Mouse (Mus musculus) embryo, embryonic 11.5 days (tissue): ENCODE measurements around the gene Peli1.

ENCODE experiments used
- DNase-seq: peaks from one replicate; pipeline ENCODE4 v3.0.0-alpha.2; 2012; ENCODE audit warnings: low read depth, low spot score

Peli1 gene

DNA sequence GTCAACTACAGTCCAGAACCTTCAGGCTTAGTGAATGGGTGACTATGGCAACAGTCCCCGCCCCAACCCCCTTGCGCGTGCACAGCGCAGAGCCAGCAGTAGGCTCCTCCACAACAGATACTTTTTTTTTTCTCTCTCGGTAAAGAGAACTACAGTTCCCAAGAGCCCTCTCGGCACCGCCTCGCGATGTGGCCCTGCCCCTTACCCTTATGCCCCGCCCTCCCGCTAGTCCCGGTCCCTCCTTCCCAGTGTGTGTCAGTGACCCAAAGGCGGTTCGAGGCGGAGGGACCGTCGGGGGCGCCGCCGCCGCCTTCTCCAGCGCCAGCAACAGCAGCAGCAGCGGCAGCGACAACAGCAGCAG lies at the start of gene Peli1:
Gene Peli1 (plus strand): TSS at position 225 of the 361 bp plus-strand sequence.
- DNase-seq: peak; percentile 94

DNA sequence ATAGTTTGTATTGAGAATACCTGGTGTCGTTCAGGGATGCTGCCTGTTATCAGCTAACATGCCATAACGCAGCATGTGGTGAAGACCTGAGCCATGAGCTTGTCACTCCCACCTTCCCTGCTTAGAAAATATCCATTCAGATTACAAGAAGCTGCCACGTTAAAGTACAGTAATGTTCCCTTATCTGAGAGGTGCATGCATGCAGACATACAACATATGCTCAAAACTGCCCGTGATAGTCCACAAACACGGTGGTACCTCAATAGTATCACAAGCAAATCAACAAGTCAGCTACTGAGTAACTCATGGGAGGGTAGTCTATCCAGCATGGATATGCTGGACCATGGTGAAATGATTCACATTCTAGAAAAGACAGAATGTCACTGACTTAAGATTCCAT lies 48.5 kb upstream of the Peli1 start:
- no peak for DNase-seq

DNA sequence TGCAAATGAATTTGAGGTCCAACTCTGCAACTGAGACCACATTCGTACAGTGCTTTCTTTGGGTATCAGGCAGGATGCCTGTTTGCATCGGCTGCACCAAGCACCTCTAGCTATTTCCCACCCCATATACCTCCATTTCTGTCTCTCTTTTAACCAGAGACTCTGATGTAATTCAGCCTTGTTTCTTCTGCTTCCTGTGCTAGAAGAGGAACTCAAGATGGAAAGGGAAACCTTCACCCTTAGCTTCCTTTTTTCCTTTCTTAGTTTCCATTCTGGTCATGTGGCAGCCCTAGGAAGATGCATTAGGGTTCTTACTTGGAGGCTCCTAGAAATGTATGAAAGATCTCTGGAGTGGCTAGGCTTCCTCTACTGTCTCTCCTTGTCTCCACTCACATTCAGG lies 44.9 kb upstream of the Peli1 start:
- DNase-seq: no peak

DNA sequence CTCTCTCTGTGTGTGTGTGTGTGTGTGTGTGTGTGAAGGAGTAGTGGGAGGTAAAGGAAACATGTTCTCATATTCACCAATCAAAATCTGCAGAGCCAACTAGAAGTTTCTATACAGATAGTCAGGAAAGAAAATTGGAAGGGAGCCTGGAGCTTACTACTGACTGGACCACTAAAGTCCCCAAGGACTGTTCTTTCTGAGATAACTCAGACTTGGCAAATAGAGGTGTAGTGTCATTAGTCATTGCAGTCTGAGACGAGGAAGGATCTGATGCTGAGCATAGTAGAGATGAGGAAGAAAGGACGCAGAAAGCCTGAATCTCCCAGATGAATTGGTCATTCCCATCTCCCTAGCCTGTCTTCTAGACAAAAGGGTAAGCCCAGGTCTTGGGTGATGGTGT lies 43.2 kb upstream of the Peli1 start:
- no peak for DNase-seq

DNA sequence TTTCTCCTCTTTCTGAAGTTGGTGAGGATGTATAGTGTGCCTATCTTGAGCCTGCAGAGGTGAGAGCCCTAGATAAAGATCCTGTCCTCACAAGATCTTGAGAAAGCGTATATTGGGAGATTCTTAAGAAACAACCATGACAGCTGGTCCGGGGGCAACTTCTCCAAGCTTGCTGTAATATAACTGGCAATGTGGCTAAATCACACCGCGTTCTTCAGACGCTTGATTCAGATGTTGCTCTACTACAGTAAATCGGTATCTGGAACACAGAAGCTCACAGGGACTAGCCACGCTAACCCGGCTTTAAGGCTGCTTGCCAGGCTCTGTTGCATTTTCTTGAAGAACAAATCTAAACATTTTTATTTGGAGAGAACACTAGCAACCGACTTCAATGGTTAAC lies 39.4 kb upstream of the Peli1 start:
- DNase-seq: no peak

DNA sequence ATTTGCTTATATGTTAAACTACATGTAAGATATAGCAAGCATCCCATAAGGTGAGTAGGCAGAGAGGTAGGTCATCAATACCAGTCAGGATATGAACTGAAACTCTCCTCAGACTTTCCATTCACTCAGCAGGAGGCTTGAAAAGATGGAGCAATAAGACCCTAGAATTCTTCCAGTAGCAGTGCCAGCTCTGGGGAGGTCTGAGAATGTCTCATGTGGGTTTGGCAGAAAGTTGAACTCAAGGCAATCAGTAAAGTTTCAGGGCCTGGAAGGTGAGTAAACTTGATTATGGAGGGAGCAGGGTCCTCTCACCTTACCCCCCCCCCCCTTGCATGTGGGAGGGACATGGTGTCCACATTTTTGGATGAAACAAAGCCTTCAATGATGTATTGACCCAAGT lies 36.5 kb upstream of the Peli1 start:
- no peak for DNase-seq

DNA sequence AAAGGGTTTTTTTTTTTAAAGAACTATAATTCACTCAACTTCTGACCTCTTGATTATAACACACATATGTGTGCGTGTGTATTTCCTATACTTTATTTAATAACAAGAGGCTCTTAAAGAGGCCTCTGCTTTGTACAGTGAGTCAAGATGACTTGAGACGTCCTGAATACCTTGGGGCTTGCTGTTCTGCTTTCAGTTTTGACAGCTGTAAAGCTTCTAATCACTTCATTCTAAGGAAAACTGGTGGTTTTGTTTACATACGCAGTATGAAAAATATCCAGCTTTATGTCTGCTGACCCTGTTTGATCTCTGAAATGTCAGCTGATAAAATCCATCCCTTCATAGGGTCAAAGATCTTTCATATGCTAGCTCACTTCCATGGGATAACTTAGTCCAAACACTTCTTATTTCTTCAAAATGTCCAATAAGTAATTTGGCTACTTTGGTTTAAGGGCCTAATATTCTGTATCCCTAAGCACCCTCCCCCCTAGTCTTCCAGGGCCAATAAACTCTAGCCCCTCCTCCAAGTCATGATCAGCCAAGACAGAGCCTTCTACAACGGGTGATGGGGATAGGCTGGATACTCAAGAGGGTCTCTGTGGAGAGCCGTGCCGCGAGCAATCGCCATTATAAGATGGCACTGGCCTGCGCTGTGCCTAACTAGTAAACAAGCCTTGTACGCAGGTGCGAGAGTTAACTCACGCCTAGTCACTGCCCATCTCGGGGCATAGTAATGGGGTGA lies 34.8 kb upstream of the Peli1 start:
- DNase-seq: no peak

DNA sequence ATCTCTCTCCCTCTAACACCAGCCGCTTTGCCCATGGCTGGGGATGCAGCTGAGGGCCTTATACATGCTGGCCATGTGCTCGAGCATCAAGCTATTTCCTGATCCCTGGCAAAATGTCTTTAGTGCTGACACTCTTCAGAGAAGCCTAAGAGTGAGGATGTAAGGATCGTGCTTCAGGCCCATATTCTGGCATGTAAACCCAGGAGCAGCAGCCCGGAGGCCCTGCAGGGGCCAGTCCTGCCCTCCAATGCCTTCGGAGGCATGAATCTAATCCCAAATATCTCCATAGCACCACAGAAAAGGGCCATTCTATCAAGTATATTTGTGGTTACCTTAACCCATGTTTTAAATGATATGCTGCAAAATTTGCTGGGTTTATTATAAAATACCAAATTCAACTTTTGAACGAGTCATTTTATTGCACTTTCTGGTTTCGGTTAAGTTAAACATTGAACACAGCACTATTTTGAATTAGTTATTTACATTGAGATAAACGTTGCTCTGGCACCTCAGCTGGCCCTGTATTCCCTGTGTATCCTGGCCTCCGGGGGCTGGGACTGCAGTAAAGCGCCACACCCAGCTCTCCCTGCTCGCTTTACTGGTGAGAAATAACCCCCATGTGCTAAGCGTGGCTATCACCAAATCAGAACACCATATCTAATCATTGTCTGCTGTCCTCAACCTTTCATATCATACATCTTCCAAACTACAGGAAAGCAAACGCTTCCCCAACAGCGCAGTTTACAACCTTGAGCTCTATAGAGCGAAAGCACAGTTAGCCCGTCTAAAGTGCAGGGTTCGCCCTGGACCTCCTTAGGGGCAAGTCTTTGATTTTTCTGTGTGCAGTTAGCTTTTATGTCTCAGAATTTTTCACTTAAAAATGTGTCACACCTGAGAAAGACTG lies 33.3 kb upstream of the Peli1 start:
- DNase-seq: no peak

DNA sequence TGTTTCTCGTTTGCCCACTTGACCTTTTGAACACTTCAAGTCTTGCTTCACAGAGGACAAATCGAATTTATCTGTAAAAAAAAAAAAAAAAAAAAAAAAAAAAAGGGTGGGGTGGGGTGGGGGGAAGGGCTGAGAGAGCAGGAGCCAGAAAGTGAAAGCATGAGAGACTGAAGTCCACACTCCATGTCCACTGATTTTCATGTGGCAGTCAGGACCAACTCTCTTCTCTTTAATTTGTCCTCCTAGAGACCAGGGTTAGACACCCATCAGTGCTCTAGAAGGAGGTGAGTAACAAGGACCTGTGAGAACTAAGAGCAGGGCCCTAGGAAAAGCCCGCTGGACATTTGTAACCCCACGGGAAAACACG lies 32.7 kb upstream of the Peli1 start:
- no peak for DNase-seq

DNA sequence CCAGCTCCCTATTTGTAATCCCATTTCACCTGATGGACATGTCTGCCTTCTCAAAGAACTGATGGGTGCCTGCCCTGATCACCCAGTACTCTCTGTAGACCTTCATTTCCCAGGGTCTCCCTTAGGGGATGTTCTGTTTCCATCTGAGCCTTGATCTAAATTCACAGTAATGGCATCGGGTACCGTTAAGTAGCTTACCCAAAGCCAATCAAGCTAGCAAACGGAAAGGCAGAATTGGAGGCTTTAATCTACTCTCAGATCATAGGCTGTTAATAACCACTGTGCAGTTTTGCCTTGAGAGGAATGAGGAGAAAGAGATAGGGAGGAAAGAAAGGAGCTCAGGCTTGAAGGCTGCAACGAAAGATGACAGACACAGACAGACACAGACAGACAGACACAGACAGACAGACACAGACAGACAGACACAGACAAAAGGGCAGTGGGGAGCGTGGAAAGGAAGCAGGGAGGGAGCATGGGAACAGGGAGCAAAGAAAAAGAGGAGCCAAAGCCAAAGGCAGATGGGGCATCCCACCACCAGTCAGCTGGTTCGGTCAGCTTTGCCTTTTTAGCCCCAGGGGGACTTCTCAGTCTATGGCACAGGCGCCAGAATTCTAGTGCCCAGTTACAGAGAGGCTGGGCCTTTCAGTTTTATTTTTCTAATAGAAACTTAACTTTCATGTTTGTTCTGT lies 30.6 kb upstream of the Peli1 start:
- no peak for DNase-seq

DNA sequence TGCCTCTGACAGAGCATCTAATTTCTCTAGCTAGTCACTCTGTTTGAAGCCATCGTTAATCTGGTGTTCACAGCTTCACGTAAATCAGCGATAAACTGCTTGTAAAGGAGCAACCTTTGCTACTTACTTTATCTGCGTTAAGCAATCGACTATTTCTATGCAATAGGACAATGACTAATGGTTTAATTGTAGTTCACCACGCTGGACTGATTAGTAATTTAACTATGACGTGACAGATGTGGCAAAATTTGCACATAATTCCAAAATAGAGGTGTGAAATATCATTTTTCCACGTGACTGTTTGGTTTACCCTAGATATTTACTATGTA lies 30.1 kb upstream of the Peli1 start:
- DNase-seq: no peak

DNA sequence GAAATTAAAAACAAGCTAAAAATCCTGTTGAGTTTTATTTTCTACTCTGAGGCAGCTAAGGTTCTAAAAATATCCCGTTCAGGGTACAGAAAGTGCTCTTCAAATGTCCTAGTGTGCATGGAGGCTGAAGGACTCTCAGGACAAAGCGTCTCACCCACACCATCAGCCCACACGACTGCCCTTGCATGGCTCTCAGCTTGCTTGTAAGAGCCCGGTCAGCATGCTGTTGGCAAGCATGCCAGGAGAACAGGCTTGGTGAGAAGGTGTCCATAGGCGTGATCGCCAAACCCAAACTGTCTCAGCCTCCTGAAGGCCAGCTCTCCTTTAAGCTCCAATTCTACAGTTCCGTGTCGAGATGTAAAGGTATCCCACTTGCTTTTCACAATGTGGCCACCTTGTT lies 29.7 kb upstream of the Peli1 start:
- DNase-seq: no peak

DNA sequence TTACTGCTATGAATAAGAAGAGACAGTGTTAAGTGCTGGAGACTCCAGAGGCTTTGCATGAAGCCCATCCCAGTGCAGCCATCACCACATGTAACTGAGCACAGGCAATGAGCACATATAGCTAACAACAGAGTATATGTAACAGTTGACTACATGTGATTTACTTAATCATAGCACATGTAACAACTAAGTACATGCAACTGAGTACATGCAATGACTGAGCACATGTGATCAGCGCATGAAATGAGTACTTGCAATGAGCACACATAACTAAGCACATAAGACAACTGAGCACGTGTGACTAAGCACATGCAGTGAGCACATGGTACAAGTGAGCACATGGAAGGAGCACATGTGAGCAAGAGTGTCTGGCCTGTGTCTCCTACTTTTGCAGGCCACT lies 29.0 kb upstream of the Peli1 start:
- no peak for DNase-seq

DNA sequence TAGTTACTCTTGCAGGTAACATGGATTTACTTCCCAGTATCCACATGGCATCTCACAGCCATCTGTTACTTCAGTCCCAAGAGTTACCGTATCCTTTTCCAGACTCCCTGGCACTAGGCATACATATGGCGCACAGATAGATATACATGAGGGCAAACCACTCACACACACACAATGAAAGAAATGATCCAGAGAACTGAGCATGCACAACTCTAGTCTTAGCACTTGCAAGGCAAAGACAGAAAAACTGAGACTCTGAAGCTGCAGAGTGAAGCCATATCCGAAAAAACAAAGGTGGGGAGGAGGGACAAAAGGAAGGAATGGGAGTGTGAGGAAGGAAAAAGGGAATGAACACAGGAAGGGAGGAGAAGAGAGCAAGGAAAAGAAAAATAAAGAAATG lies 27.8 kb upstream of the Peli1 start:
- DNase-seq: no peak

DNA sequence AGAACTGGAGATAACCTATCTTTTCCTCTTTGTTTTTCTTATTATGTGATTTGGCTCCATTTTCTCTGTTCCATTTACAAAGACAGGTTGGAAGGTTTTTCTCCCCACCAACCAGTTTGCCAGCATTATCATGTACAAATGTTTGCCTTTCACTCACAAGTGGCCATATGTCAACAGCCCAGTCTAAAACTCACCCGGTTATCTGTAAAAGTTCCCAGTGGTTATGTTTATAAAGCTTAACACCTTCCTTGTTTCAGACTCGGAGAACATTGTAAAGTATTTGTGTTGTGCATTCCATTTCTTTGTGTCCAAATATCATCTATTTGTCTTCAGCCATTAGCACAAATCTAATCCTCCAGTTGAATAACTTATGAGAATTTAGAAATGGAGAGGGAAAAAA lies 11.7 kb upstream of the Peli1 start:
- DNase-seq: no peak

DNA sequence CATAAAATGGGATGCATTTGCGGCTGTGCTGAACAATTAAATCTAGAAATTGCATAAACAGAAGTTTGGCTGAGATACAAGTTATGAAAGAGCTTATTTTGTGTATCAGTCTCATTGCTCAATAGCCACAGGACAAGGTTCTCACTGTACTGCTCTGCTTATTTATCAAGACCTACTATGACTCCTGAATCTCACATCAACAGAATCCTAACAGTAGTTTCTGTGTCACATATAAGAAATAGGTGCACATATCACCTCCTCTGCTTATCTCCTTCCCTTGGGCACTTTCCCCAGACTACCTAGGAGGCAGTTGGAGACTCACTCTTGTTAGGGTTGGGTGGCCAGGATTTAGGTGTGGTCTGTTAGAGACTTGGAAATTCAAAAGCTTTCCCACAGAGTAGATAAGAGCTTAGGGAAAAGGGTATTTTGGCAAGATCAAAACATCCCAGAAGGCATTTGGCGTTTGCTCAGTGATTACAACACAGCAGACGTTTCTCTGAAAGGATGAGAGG lies 11.2 kb upstream of the Peli1 start:
- DNase-seq: no peak

DNA sequence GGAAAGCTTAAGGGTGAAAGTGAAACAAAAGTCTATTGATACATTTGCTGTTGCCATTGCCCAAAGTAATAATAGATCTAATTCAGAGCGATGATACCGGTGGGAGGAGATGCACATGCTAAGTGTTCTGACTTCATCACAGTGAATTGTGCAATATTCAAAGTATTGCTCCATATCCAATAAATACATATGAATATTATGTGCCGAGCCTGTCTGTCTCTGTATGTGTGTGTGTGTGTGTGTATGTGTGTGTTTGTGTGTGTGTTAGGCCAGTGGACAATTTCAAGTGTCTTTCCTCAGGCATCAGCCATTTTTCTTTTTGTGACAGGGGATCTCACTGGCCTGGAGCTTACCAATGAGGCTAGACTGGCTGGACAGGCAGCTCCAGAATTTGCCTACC lies 9.9 kb upstream of the Peli1 start:
- DNase-seq: no peak

DNA sequence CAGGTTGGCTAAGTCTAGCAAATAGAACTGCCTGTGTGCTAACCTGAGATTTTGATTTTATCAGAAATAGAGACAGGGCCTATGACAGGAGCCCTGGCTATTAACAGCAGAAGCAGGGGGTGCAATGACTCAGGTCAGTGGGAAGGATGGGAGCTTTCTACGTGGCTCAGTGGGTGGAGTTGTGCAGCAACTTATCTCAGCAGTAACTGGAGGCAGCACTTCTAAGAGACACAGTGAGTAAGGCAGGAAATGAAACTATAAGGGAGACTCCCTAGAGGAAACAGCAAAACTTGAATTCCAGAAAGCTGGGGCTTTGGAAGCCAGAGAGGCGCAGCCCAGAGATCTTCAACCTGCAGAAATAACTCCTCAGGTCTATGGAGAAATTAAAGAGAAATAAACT lies 8.4 kb upstream of the Peli1 start:
- no peak for DNase-seq

DNA sequence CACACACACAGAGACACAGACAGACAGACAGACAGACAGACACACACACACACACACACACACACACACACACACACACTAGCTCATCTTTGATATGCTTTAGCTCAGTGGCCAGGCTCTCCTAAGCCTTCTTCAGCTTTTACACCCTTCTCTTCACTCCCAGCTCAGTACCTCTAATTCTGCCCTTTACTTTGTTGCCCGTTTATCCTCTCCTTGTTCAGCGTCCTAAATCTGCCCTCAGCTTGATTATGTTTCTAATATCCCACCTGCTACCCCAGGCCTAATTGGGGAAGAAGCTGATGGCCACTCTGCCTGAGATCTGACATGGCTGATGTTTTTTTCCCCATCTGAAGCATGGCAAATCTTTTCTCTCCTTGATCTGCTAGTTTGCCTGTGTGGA lies 2.7 kb upstream of the Peli1 start:
- no peak for DNase-seq

DNA sequence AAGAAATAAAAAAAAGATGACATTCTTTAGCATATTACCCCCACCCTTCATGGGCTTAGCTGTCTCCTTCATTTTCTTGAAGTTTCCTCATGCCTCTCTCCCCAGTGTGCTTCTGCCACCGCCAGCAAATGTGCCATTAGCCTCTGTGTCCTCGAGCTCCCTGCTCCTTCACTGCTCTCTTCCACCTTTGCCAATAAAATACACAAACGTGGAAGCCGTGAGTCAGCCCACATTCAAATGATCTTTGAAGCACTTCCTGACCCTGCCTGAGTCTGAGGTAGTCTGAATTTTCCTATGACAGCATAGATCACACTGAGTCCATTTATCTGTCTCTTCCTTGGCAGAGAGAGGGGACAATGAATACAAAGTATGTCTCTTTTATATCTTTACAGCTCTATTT lies 1.5 kb upstream of the Peli1 start:
- no peak for DNase-seq

DNA sequence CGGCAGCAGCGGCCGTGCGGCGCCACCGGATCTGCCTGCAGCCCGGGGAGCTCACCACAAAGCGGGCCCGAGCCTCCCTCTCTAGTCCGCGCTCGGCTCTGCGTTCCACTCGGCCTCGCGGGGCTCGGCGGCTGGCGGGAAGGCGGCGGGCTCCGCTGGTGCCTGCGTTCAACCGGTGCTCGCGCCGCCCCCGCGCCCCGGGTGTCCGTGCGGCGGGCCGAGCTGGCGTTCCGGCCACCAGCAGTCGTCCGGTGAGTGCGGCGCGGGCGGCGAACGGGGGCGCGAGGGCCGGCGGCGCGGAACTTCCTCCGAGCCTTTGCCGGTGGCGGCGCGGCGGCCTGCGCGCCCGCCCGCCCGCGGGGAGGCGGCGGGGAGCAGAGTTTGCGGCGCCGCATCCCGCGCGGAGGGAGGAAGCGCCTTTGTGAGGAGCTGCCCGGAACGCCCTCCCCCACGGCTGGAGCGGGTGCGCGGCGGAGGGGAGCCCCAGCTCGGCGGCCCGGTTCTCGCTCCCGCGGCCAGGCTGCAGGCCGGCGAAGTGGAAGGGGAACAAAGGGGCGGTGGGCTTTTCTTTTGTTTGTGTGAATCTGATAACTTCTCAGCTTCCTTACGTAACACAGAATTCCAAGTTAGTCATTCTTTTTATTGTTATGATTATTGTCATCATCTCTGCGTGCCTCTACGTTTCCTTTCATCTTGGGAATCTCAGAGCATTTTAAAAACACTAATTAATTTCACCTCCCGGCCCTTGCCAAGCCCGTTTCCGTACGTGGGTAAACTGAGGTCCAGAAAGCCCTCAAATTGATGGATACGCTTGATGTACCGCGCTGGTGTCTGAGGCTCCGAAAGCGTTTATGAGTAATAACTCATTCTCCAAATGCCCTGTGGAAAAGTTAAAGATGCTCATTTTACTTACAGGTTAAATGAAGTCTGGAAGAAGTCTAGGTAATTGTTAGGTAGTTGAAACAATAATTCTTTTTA lies 626 bp downstream of the Peli1 start:
- peak; percentile 35 for DNase-seq
